Mouse (Mus musculus): ENCODE measurements around the gene Pbx4.

Gene Pbx4

GRCm38 (mm10) chr8:69832298-69832853, at the start of gene Pbx4:
Pbx4 (plus strand) TSS chr8:69832491.
- in situ Hi-C loops (cut with MboI, MseI), result no loop called here

- in situ Hi-C loops (cut with MboI, MseI), result no loop called here
These were observed 43.2 kb upstream of the Pbx4 start for GRCm38 (mm10) chr8:69789105-69789504.

- in situ Hi-C loops (cut with MboI, MseI), result no loop called here
These were observed 42.6 kb upstream of the Pbx4 start for GRCm38 (mm10) chr8:69789731-69790130.

GRCm38 (mm10) chr8:69790364-69790763, 41.9 kb upstream of the Pbx4 start:
- in situ Hi-C loops (cut with MboI, MseI), result no loop called here

- in situ Hi-C loops (cut with MboI, MseI), result no loop called here
These were observed 41.4 kb upstream of the Pbx4 start, which contains the start of the genes Atp13a1 and Zfp866 for GRCm38 (mm10) chr8:69790773-69791367. Atp13a1 (plus strand) TSS chr8:69791163. Zfp866 (minus strand) TSS chr8:69791178.

- in situ Hi-C loops (cut with MboI, MseI), result no loop called here
These were observed 40.7 kb upstream of the Pbx4 start for GRCm38 (mm10) chr8:69791415-69792068.

GRCm38 (mm10) chr8:69793666-69794065, 38.6 kb upstream of the Pbx4 start:
- in situ Hi-C loops (cut with MboI, MseI), result no loop called here

GRCm38 (mm10) chr8:69794096-69794495, 38.2 kb upstream of the Pbx4 start:
- in situ Hi-C loops (cut with MboI, MseI), result no loop called here

- in situ Hi-C loops (cut with MboI, MseI), result no loop called here
These were observed 37.4 kb upstream of the Pbx4 start for GRCm38 (mm10) chr8:69794901-69795300.

GRCm38 (mm10) chr8:69796721-69797345, 35.5 kb upstream of the Pbx4 start:
- in situ Hi-C loops (cut with MboI, MseI), result no loop called here

GRCm38 (mm10) chr8:69797661-69798060, 34.6 kb upstream of the Pbx4 start:
- in situ Hi-C loops (cut with MboI, MseI), result no loop called here

GRCm38 (mm10) chr8:69799261-69799660, 33.0 kb upstream of the Pbx4 start:
- in situ Hi-C loops (cut with MboI, MseI), result no loop called here

GRCm38 (mm10) chr8:69799946-69800345, 32.3 kb upstream of the Pbx4 start:
- in situ Hi-C loops (cut with MboI, MseI), result no loop called here

GRCm38 (mm10) chr8:69801796-69802195, 30.5 kb upstream of the Pbx4 start:
- in situ Hi-C loops (cut with MboI, MseI), result no loop called here

GRCm38 (mm10) chr8:69802216-69802615, 30.1 kb upstream of the Pbx4 start:
- in situ Hi-C loops (cut with MboI, MseI), result no loop called here

- in situ Hi-C loops (cut with MboI, MseI), result no loop called here
These were observed 28.9 kb upstream of the Pbx4 start for GRCm38 (mm10) chr8:69803366-69803765.

- in situ Hi-C loops (cut with MboI, MseI), result no loop called here
These were observed 27.8 kb upstream of the Pbx4 start for GRCm38 (mm10) chr8:69804537-69804936.

- in situ Hi-C loops (cut with MboI, MseI), result no loop called here
These were observed 27.2 kb upstream of the Pbx4 start for GRCm38 (mm10) chr8:69805086-69805485.

GRCm38 (mm10) chr8:69805491-69805890, 26.8 kb upstream of the Pbx4 start:
- in situ Hi-C loops (cut with MboI, MseI), result no loop called here

GRCm38 (mm10) chr8:69807236-69807635, 25.1 kb upstream of the Pbx4 start:
- in situ Hi-C loops (cut with MboI, MseI), result no loop called here

- in situ Hi-C loops (cut with MboI, MseI), result no loop called here
These were observed 24.0 kb upstream of the Pbx4 start, which contains the start of gene Gmip for GRCm38 (mm10) chr8:69808094-69808863. Gmip (plus strand) TSS chr8:69808679.
